Mouse (Mus musculus): ENCODE measurements around the gene Pld3.

The Pld3 gene

DNA sequence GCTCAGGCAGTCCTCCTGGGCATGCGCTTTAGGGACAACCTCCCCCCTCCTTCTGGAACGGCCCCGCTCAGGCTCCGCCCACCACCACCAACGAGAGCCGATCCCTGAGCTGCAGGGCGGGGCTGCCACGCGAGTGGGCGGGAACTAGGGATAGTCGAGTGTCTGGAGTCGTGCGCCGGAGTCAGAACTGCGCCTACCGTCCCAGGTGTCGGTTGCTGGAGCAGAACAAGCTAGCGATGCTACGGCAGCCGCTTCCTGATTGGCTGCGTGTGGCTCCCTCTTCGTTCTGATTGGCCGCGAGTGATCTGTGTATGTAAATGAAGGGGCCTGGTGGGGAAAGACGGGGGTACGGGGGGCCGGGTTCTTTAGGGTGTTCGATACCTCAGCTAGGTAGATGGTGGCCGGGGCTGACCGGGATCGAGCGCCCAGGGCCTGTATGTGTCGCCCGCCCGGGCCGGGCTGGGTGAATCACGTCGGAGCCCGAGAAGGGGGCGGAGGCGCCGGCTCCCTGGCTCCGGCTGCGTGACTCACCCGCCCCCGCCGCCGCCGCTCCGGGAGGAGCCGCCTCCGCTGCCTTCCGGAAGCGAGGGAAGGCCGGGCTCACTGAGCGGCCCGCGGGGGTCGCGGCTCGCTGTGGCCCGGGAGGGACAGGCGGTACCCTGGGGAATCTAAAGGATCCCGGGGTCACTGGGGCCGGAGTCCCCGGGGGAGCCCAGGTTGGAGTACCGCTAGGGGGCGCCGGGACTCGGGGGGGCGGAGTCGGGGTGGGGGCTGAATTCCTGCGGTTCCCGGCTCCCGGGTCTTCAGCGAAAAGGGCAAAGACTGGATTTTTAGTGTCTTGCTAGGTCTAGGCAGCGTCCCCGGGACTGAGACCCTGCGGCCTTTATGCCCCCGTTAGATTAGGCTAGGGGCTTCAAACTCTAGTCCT lies 66.0 kb downstream of the Pld3 start, which contains the start of gene Sertad1:
Sertad1 (plus strand) TSS at position 141 of the 928 bp plus-strand sequence.
- DNase-seq (ENCODE audit: low read depth) = peak; percentile 100

DNA sequence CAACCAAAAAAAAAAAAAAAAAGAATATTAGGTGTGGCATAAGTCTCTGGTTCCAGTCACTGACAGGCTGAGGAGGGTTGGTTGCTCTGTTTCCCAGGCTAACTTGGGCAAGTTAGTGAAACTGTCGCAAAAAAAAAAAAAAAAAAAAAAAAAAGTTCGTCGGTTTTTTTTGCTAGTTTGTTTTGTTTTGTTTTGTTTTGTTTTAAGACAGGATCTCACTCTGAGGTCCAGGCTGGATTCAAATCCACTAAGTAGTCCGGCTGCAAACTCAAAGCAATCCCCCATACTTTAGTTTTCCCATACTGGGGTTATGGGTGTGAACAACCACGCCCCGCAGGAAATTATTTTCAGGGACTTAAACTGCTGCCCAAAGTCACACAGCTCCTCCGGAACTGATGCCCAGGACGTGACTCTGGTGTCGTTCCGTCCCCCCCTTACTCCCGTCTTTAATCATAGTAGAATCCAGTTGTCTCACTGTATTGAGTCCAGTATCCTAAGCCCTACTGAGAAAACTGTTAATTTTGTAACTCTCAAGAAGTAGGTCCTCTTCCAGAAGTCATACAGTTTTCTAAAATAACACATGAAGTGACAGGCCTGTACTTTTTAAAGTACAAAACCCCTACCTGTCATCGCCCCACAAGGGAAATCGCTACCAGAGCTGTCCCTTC lies 66.8 kb downstream of the Pld3 start:
- DNase-seq (ENCODE audit: low read depth) = no peak

DNA sequence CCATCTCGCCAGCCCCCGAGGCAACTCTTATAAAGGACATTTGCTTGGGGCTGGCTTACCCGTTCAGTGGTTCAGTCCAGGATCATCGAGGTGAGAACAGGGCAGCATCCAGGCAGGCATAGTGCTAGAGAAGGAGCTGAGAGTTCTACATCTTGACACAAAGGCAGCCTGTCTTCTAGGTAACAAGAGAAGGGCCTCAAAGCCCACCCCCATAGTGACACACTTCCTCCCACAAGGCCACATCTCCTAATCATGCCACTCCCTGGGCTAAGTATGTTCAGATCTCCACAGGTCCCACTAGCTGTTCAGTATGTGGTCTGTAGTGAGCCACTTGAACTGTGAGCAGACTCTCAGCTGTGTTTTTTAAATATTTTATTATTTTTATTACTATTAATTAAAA lies 69.2 kb downstream of the Pld3 start:
- DNase-seq (ENCODE audit: low read depth) = no peak

Data from induced T-regulatory cell, adult 2 months (primary cell).